Mouse (Mus musculus) kidney, embryonic 16.5 days (tissue): ENCODE results near the gene Gm20388. TPM values are rescaled to one million over a fixed set of nuclear protein-coding genes. Genes with fewer than 3 reads are reported as not detected.

Experiments used
- ATAC-seq: fragments of 200-750 bp; cut with Nextera tagmentation; 2 replicates; pipeline ENCODE4 v1.8.0; 2017; ENCODE audit warnings: moderate TSS enrichment; ENCODE audit not compliant: low FRiP score, low TSS enrichment
- H3K27ac ChIP-seq: fragments of 300-500 bp; sonication (generic); 2 replicates; pipeline ENCODE4 v1.5.1; 2014; ENCODE audit warnings: low read length
- H3K27me3 ChIP-seq: fragments of 300-500 bp; sonication (generic); 2 replicates; pipeline ENCODE4 v1.6.1; 2014; ENCODE audit warnings: low read length, control low read depth, mixed read lengths; ENCODE audit not compliant: insufficient read depth
- H3K36me3 ChIP-seq: fragments of 300-500 bp; sonication (generic); 2 replicates; pipeline ENCODE4 v1.6.1; 2014; ENCODE audit warnings: low read length, control low read depth, mixed read lengths; ENCODE audit not compliant: insufficient read depth
- H3K4me1 ChIP-seq: fragments of 300-500 bp; sonication (generic); 2 replicates; pipeline ENCODE4 v1.6.1; 2014; ENCODE audit warnings: low read length, control low read depth, mixed read lengths; ENCODE audit not compliant: insufficient read depth
- H3K4me2 ChIP-seq: fragments of 300-500 bp; sonication (generic); replicated peaks from 2 replicates; pipeline ENCODE4 v1.6.1; 2014; ENCODE audit warnings: low read depth, low read length
- H3K4me3 ChIP-seq: fragments of 300-500 bp; sonication (generic); 2 replicates; pipeline ENCODE4 v1.5.1; 2014; ENCODE audit warnings: mild to moderate bottlenecking, low read length
- H3K9ac ChIP-seq: fragments of 300-500 bp; sonication (generic); replicated peaks from 2 replicates; pipeline ENCODE4 v1.6.1; 2014; ENCODE audit warnings: low read length
- H3K9me3 ChIP-seq: fragments of 300-500 bp; sonication (generic); 2 replicates; pipeline ENCODE4 v1.6.1; 2016; ENCODE audit warnings: low read length, control low read depth
- whole genome bisulfite sequencing: fragments of 180-500 bp; shearing (Covaris S2); extraction: QIAGEN DNeasy Blood & Tissue Kit; methylation state at CpG from one replicate; pipeline ENCODE4 v1.1.7; 2014; 5-methylcytosine and 5-hydroxymethylcytosine counted together
- polyA plus RNA-seq: library from polyadenylated mRNA; unstranded; fragments of >200 nt; fragmentation: Nextera tagmentation; extraction: Ambion mirVana; gene quantifications from 2 replicates; pipeline ENCODE4 v1.2.1, GENCODE M21; 2015

Gene Gm20388
- polyA plus RNA-seq, 1 experiment from 2014 or later, result 7.7 TPM

GRCm38 (mm10) chr8:122488387-122488786, 2577.7 kb downstream of the Gm20388 start:
- H3K4me1 ChIP-seq, result no peaks in the 10 kb centered on the region
- no peak overlapping the region for H3K4me2 ChIP-seq
- no peaks in the 10 kb centered on the region for H3K9me3 ChIP-seq
- no peak overlapping the region for H3K4me3 ChIP-seq
- no peaks in the 10 kb centered on the region for H3K27me3 ChIP-seq
- H3K36me3 ChIP-seq, result peaks cover 78% of the 10 kb centered on the region
- ATAC-seq, result no peak
- WGBS, result 93% methylated on average over 9 of the region's 9 CpGs
- no peak overlapping the region for H3K27ac ChIP-seq
- H3K9ac ChIP-seq, result no peak overlapping the region

GRCm38 (mm10) chr8:122497016-122497734, 2586.5 kb downstream of the Gm20388 start:
- no peaks in the 10 kb centered on the region for H3K4me1 ChIP-seq
- no peaks in the 10 kb centered on the region for H3K27me3 ChIP-seq
- H3K9ac ChIP-seq, result no peak overlapping the region
- H3K36me3 ChIP-seq, result peaks cover 57% of the 10 kb centered on the region
- no peak for ATAC-seq
- no peaks in the 10 kb centered on the region for H3K9me3 ChIP-seq
- H3K4me2 ChIP-seq, result no peak overlapping the region
- WGBS, result 75% methylated on average over 11 of the region's 12 CpGs
- H3K27ac ChIP-seq, result peak overlapping the region; percentile 48; the same call in 1 of the 2 replicates
- H3K4me3 ChIP-seq, result no peak overlapping the region

- Histone ChIP-seq H3K27ac (peak overlapping the region; percentile 48; the same call in 1 of the 2 replicates), H3K27me3 (no peaks in the 10 kb centered on the region), H3K4me1 (no peaks in the 10 kb centered on the region), H3K4me2 (no peak overlapping the region), H3K36me3 (peaks cover 53% of the 10 kb centered on the region), H3K4me3 (no peak overlapping the region), H3K9ac (no peak overlapping the region), H3K9me3 (no peaks in the 10 kb centered on the region)
- no peak for ATAC-seq
- WGBS, result 68% methylated on average over 17 of the region's 17 CpGs
Observed at GRCm38 (mm10) chr8:122497912-122498311, 2587.3 kb downstream of the Gm20388 start.

- H3K4me1 ChIP-seq, result no peaks in the 10 kb centered on the region
- no peaks in the 10 kb centered on the region for H3K9me3 ChIP-seq
- H3K4me3 ChIP-seq, result no peak overlapping the region
- H3K9ac ChIP-seq, result no peak overlapping the region
- no peak overlapping the region for H3K27ac ChIP-seq
- H3K36me3 ChIP-seq, result peaks cover 36% of the 10 kb centered on the region
- WGBS, result 32% methylated on average over 10 of the region's 10 CpGs
- no peak overlapping the region for H3K4me2 ChIP-seq
- H3K27me3 ChIP-seq, result no peaks in the 10 kb centered on the region
- ATAC-seq, result peak; percentile 17; the same call in 1 of the 2 replicates
Observed at GRCm38 (mm10) chr8:122500856-122501255, 2590.2 kb downstream of the Gm20388 start.

GRCm38 (mm10) chr8:122511552-122511951, 2600.9 kb downstream of the Gm20388 start:
- ATAC-seq, result peak; percentile 61; the same call in 1 of the 2 replicates
- H3K27me3 ChIP-seq, result no peaks in the 10 kb centered on the region
- no peaks in the 10 kb centered on the region for H3K9me3 ChIP-seq
- H3K9ac ChIP-seq, result peak overlapping the region; percentile 19; the same call in 1 of the 2 replicates
- WGBS, result 24% methylated on average over 16 of the region's 16 CpGs
- H3K4me1 ChIP-seq, result peaks cover 27% of the 10 kb centered on the region
- H3K36me3 ChIP-seq, result no peaks in the 10 kb centered on the region
- peak overlapping the region; percentile 63 for H3K27ac ChIP-seq
- H3K4me3 ChIP-seq, result no peak overlapping the region
- no peak overlapping the region for H3K4me2 ChIP-seq

- Histone ChIP-seq H3K36me3 (no peaks in the 10 kb centered on the region), H3K4me2 (no peak overlapping the region), H3K9me3 (no peaks in the 10 kb centered on the region), H3K9ac (peak overlapping the region; percentile 19; the same call in 1 of the 2 replicates), H3K27ac (peak overlapping the region; percentile 63), H3K4me3 (no peak overlapping the region), H3K4me1 (peaks cover 33% of the 10 kb centered on the region), H3K27me3 (no peaks in the 10 kb centered on the region)
- ATAC-seq, result no peak
- 49% methylated on average over 7 of the region's 7 CpGs for WGBS
Observed at GRCm38 (mm10) chr8:122512392-122512791, 2601.8 kb downstream of the Gm20388 start.

- Histone ChIP-seq H3K4me3 (no peak overlapping the region), H3K9me3 (no peaks in the 10 kb centered on the region), H3K27ac (no peak overlapping the region), H3K27me3 (no peaks in the 10 kb centered on the region), H3K36me3 (no peaks in the 10 kb centered on the region), H3K9ac (no peak overlapping the region), H3K4me2 (no peak overlapping the region), H3K4me1 (peaks cover 51% of the 10 kb centered on the region)
- ATAC-seq, result no peak
- WGBS, result 89% methylated on average over 14 of the region's 14 CpGs
Observed at GRCm38 (mm10) chr8:122515699-122516098, 2605.1 kb downstream of the Gm20388 start.

- H3K36me3 ChIP-seq, result no peaks in the 10 kb centered on the region
- peak; percentile 64 for ATAC-seq
- H3K27ac ChIP-seq, result peak overlapping the region; percentile 88
- H3K9ac ChIP-seq, result peak overlapping the region; percentile 58; the same call in 1 of the 2 replicates
- H3K4me1 ChIP-seq, result peaks cover 39% of the 10 kb centered on the region
- no peaks in the 10 kb centered on the region for H3K9me3 ChIP-seq
- H3K4me2 ChIP-seq, result 0 out of 2 replicates have a peak overlapping the region, but pooled peaks have one; percentile 11
- no peak overlapping the region for H3K4me3 ChIP-seq
- H3K27me3 ChIP-seq, result no peaks in the 10 kb centered on the region
- WGBS, result 16% methylated on average over 6 of the region's 6 CpGs
Observed at GRCm38 (mm10) chr8:122517541-122518190, 2607.0 kb downstream of the Gm20388 start.

GRCm38 (mm10) chr8:122520611-122521010, 2610.0 kb downstream of the Gm20388 start:
- no peak for ATAC-seq
- no peak overlapping the region for H3K4me2 ChIP-seq
- no peak overlapping the region for H3K4me3 ChIP-seq
- H3K27ac ChIP-seq, result peak overlapping the region; percentile 67
- H3K9ac ChIP-seq, result 0 out of 2 replicates have a peak overlapping the region, but pooled peaks have one; percentile 3
- no peaks in the 10 kb centered on the region for H3K9me3 ChIP-seq
- WGBS, result 83% methylated on average over 11 of the region's 11 CpGs
- peaks cover 62% of the 10 kb centered on the region for H3K4me1 ChIP-seq
- H3K27me3 ChIP-seq, result no peaks in the 10 kb centered on the region
- H3K36me3 ChIP-seq, result no peaks in the 10 kb centered on the region
